Mouse (Mus musculus): Measurements from ENCODE around the gene Cacna1d. TPM values are rescaled to one million over a fixed set of nuclear protein-coding genes. Genes with fewer than 3 reads are reported as not detected.

Cacna1d gene
- polyA plus RNA-seq, 1 experiment from 2014 or later: 1.2 TPM

DNA sequence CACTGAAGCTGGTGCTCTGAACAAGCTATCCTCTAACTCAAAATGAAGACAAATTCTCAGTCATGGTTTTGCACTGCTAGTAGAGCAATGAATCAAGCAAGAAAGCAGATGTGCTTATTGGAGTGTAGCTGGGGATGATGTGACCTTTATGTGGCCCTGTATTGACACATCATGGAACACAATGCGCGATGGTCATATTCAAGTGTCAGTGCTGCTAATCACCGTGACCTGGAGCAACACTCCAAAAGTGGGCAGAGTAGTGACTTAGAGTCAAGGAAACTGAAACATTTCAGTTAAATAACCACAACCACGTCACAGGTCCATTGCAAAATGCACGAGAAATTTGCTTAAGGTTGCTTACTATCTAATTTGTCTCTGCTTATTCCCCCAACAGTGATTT, 75.4 kb downstream of the Cacna1d start:
- H3K27me3 ChIP-seq (ENCODE audit: insufficient read depth, poor library complexity, severe bottlenecking): no peaks in the 10 kb centered on the region
- H3K9me3 ChIP-seq: no peaks in the 10 kb centered on the region
- 88% methylated on average over 5 of the region's 5 CpGs for whole genome bisulfite sequencing
- no peak overlapping the region for H3K27ac ChIP-seq
- H3K36me3 ChIP-seq: no peaks in the 10 kb centered on the region
- no peak for DNase-seq (ENCODE audit: low spot score)
- H3K4me3 ChIP-seq: no peak overlapping the region
- no peaks in the 10 kb centered on the region for H3K4me1 ChIP-seq (replicated peaks)

DNA sequence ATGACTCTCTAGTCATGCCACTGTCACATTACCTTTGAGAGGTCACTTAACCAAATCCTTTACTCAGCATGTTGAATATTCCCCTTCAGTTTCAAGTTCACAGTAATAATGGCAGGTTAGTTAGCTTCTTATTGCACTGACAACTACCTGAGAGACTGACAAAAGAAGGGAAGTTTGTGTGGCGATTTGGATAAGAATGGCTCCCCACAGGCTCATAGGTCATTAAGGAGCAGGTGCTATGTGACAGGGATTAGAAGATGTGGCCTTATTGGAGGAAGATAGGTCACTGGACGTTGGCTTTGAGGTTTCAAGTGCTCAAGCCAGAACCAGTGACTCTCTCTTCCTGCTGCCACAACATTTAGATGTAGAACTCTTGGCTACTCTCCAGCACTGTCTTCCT, 77.1 kb downstream of the Cacna1d start:
- no peaks in the 10 kb centered on the region for H3K36me3 ChIP-seq
- no peak overlapping the region for H3K4me3 ChIP-seq
- H3K9me3 ChIP-seq: no peaks in the 10 kb centered on the region
- DNase-seq (ENCODE audit: low spot score): no peak
- H3K4me1 ChIP-seq (replicated peaks): no peaks in the 10 kb centered on the region
- H3K27ac ChIP-seq: no peak overlapping the region
- H3K27me3 ChIP-seq (ENCODE audit: insufficient read depth, poor library complexity, severe bottlenecking): no peaks in the 10 kb centered on the region
- 69% methylated on average over 2 of the region's 2 CpGs for WGBS

DNA sequence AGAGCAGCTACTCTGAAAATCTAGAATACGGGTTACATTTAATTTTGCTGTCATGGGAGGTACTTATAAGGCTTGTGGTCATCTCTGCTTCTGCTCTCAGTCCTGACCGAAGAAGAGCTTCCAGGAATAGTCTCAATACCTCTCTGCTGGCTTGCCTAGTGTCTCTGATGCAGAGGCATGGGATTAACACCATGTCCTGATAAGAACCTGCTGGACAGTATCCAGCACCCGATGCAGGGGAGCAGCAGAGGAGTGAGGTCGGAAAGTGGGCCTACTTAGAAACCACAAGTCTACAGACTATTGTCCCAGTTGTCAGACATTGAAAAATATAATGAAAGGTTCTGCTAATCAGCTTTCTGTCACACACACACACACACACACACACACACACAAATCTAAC, 81.9 kb downstream of the Cacna1d start:
- no peak for DNase-seq (ENCODE audit: low spot score)
- H3K36me3 ChIP-seq: no peaks in the 10 kb centered on the region
- H3K9me3 ChIP-seq: no peaks in the 10 kb centered on the region
- H3K4me3 ChIP-seq: no peak overlapping the region
- no peaks in the 10 kb centered on the region for H3K27me3 ChIP-seq (ENCODE audit: insufficient read depth, poor library complexity, severe bottlenecking)
- WGBS: 90% methylated on average over 4 of the region's 4 CpGs
- no peak overlapping the region for H3K27ac ChIP-seq
- H3K4me1 ChIP-seq (replicated peaks): no peaks in the 10 kb centered on the region

DNA sequence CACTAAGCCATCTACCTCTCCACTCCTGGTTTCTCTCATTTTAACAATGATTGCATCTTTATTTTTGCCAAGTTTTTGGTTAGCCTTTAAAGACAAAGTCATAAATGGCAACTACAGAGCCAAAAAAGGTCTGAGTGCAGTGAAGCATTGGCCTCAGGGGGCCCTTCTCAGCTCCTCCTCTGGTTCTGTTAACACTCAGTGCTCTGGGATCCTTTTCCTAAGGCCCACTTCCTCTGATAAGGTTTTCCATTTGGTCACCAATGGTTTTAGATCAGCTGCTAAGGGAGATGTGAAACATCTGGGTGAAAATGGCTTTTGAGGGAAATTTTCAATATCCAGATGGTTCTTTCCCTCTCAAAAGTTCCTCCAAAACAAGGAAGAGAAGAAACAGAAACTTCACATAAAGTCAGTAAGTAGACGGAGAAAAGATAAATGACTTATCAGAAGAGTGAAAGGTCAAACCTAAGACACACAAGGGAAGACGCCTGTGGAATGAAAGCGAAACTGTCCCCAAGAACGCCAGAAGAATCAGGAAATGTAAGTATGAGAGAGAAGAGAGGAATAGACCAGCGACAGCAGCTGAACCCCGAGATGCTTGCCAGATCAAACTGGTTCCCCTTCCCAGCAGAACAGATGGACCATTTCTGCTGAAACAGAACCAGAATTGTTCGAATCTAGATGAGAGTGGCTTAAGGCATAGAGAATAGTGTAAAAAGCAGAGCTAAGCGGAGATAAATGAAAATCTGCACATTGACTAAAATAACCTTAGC, 85.6 kb downstream of the Cacna1d start:
- H3K4me1 ChIP-seq (replicated peaks): no peaks in the 10 kb centered on the region
- no peaks in the 10 kb centered on the region for H3K9me3 ChIP-seq
- H3K4me3 ChIP-seq: no peak overlapping the region
- H3K27ac ChIP-seq: no peak overlapping the region
- no peaks in the 10 kb centered on the region for H3K27me3 ChIP-seq (ENCODE audit: insufficient read depth, poor library complexity, severe bottlenecking)
- no peaks in the 10 kb centered on the region for H3K36me3 ChIP-seq
- DNase-seq (ENCODE audit: low spot score): no peak
- WGBS: 86% methylated on average over 8 of the region's 8 CpGs

DNA sequence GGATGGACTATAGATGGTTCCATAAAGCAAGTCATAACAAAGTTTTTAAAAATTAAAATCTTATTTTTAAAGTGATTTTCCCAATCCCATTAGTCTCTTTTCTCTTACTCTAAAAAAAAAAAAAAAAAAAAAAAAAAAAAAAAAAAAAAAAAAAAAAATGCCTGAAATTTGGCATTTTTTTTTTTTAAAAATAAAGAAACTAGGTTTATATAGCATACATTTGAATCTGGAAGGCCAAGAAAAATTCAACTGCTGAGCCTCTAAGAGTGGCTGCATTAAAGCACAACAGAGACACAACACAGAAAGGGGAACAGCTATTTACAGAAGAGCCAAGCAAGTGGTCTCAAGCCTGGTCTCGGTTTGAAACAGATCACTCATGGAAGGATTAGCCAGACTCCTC, 112.9 kb downstream of the Cacna1d start:
- 88% methylated on average over 1 of the region's 1 CpGs for WGBS
- H3K36me3 ChIP-seq: no peaks in the 10 kb centered on the region
- no peak overlapping the region for H3K4me3 ChIP-seq

DNA sequence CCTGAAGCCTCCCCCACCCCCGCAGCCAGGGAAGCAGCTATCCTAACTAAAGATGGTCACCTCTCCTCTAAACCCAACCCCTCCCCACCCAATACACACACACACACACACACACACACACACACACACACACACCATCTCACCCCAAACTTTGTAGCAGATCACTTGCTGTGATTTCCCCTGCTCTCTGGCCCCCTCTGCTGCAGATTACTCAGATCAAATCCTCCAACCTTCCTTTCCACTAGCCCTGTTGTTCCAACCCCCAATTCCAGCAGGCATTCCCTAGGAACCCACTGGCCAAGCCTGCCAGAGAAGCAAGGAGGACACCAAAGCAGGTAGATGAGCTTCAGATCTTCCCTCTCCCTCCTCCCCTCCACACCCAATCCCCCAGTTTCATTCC, 118.4 kb downstream of the Cacna1d start:
- Histone ChIP-seq H3K4me3 (no peak overlapping the region), H3K36me3 (no peaks in the 10 kb centered on the region), H3K27me3 (ENCODE audit: insufficient read depth, poor library complexity, severe bottlenecking) (no peaks in the 10 kb centered on the region), H3K4me1 (replicated peaks) (no peaks in the 10 kb centered on the region), H3K27ac (no peak overlapping the region), H3K9me3 (no peaks in the 10 kb centered on the region)
- WGBS: 0% methylated on average over 1 of the region's 1 CpGs
- no peak for DNase-seq (ENCODE audit: low spot score)

More for the DNA sequence above, 112.9 kb downstream of the Cacna1d start:
- no peaks in the 10 kb centered on the region for H3K9me3 ChIP-seq
- DNase-seq (ENCODE audit: low spot score): no peak
- no peak overlapping the region for H3K27ac ChIP-seq
- H3K27me3 ChIP-seq (ENCODE audit: insufficient read depth, poor library complexity, severe bottlenecking): no peaks in the 10 kb centered on the region
- H3K4me1 ChIP-seq (replicated peaks): no peaks in the 10 kb centered on the region

DNA sequence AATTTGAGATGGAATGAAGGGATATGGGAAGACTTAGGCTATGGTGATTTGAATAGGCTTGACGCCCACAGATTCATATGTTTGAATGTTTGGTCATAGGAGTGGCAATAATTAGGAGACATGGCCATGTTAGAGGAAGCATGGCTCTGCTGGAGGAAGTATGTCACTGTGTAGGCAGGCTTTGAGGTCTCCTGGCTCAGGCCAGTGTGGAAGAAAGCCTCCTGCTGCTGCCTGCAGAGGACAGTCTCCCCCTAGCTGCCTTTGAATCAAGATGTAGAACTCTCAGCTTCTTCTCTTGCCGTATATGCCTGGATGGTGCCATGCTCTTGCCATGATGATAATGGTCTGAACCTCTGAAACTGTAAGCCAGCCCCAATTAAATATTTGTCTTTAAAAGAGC, 120.2 kb downstream of the Cacna1d start:
- H3K4me1 ChIP-seq (replicated peaks): no peaks in the 10 kb centered on the region
- no peaks in the 10 kb centered on the region for H3K36me3 ChIP-seq
- H3K4me3 ChIP-seq: no peak overlapping the region
- 84% methylated on average over 2 of the region's 2 CpGs for WGBS
- no peaks in the 10 kb centered on the region for H3K27me3 ChIP-seq (ENCODE audit: insufficient read depth, poor library complexity, severe bottlenecking)
- no peaks in the 10 kb centered on the region for H3K9me3 ChIP-seq
- no peak overlapping the region for H3K27ac ChIP-seq
- DNase-seq (ENCODE audit: low spot score): no peak

DNA sequence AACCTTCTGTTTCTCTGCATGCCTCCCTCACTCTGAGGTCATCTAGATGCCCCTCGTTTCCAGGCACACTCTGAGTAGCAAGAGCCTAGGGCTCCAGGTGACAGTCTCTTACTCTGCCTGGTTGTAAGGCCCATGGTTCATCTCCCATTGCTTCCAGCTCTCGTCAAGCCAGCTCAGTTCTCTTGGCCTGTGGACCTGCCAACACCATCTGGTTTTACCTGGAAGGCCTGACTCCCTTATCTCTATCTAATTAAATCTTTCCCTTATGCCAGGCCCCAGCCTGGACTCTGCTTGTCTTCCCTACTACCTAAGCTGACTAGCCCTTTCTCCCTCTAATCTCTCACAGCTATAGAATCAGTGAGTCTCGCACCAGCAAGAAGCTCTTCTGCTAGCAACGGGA, 124.2 kb downstream of the Cacna1d start:
- Histone ChIP-seq H3K9me3 (no peaks in the 10 kb centered on the region), H3K4me1 (replicated peaks) (no peaks in the 10 kb centered on the region), H3K36me3 (no peaks in the 10 kb centered on the region), H3K4me3 (no peak overlapping the region), H3K27ac (no peak overlapping the region), H3K27me3 (ENCODE audit: insufficient read depth, poor library complexity, severe bottlenecking) (no peaks in the 10 kb centered on the region)
- no peak for DNase-seq (ENCODE audit: low spot score)
- 74% methylated on average over 4 of the region's 4 CpGs for WGBS

DNA sequence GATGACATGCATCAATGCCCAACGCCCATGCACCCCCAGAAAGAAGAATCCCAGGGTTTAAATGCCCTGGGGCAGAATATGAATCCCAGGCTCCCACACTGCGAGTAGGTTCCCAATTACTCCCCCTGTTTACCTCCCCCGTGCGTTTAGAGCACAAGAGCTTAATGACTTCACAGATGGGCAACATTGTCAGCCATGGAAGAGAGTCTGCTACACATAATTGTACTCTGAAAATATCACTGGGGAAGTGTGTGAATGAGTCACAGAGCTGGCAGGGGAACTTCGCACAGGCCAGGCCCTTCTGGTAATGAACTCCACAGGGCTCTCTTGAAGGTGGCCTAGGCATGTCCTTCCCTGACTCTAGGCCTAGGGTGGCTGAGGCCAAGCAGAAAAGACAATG, 125.4 kb downstream of the Cacna1d start:
- Histone ChIP-seq H3K4me1 (replicated peaks) (no peaks in the 10 kb centered on the region), H3K36me3 (no peaks in the 10 kb centered on the region), H3K9me3 (no peaks in the 10 kb centered on the region), H3K4me3 (no peak overlapping the region), H3K27ac (no peak overlapping the region), H3K27me3 (ENCODE audit: insufficient read depth, poor library complexity, severe bottlenecking) (no peaks in the 10 kb centered on the region)
- 80% methylated on average over 5 of the region's 5 CpGs for WGBS
- no peak for DNase-seq (ENCODE audit: low spot score)

DNA sequence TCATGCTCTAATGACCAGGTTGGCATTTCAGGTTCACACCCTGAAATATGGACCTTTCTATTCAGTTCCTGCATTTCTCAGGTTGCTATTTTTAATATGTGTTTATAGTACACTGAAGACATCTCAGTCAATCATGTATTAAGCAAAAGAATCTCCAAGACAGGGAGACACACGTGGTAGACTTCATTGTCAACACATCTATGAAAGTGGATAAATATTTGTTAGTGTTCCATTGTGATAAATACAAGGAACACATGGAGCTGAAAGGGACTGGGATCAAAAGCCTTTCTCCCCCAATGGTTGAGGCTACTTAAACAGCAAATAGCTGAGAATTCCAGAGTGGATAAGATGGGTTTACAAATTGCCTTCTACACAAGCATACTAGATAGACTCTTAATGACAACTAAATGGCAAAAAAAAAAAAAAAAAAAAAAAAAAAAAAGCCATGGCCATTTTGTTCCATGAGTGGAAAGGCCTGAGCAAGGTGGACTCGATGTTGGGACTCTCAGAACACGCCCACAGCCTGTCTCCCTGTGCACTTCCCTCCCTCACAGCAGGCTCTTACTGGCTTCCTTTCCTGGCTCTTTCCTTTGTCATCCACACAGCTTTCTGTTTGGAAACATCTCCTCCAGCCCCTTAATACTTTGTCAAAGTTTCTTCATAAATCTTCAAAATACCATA, 127.6 kb downstream of the Cacna1d start:
- DNase-seq (ENCODE audit: low spot score): no peak
- Histone ChIP-seq H3K4me3 (no peak overlapping the region), H3K9me3 (no peaks in the 10 kb centered on the region), H3K36me3 (no peaks in the 10 kb centered on the region), H3K27me3 (ENCODE audit: insufficient read depth, poor library complexity, severe bottlenecking) (no peaks in the 10 kb centered on the region), H3K27ac (no peak overlapping the region), H3K4me1 (replicated peaks) (no peaks in the 10 kb centered on the region)
- 71% methylated on average over 3 of the region's 3 CpGs for WGBS

DNA sequence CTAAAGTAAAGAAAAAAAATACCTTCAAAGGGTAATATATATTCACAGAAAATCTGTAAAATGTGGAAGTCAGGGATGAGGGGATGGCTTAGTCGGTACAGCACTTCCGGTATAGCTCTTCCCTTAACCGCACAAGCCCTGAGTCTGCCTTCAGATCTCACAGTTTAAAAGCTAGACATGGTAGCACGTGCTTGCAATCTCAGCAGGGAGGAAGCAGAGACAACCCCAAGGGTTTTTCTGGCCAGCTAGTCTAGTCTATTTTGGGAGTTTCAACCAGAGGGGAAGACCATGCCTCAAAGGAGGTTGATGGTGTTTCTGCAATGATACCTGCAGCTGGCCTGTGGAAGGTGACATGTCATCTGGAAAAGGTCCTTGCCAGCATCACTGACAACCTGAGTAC, 128.9 kb downstream of the Cacna1d start:
- Histone ChIP-seq H3K4me1 (replicated peaks) (no peaks in the 10 kb centered on the region), H3K4me3 (no peak overlapping the region), H3K27me3 (ENCODE audit: insufficient read depth, poor library complexity, severe bottlenecking) (no peaks in the 10 kb centered on the region), H3K36me3 (no peaks in the 10 kb centered on the region), H3K27ac (no peak overlapping the region), H3K9me3 (no peaks in the 10 kb centered on the region)
- no peak for DNase-seq (ENCODE audit: low spot score)
- WGBS: 85% methylated on average over 4 of the region's 4 CpGs

DNA sequence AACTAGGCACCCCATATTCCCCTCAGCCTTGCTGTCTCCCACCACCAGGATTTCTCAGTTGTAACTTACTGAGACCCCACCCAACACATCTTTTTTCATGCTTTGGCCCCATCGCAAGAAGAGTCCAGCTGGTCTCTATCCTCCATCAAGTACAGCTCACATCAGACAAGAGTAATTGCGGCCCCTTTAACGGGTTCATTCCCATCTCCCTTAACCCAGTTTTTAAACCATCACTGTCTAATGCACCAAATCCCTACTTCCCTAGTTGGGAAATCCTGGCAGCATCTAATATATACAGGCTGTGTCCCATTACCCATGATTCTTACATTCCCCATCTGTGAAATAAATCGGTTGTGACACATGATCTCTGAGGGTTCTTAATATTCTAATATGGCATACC, 130.8 kb downstream of the Cacna1d start:
- Histone ChIP-seq H3K4me1 (replicated peaks) (no peaks in the 10 kb centered on the region), H3K9me3 (no peaks in the 10 kb centered on the region), H3K36me3 (no peaks in the 10 kb centered on the region), H3K27ac (no peak overlapping the region), H3K4me3 (no peak overlapping the region), H3K27me3 (ENCODE audit: insufficient read depth, poor library complexity, severe bottlenecking) (peaks cover 4% of the 10 kb centered on the region)
- no peak for DNase-seq (ENCODE audit: low spot score)
- 85% methylated on average over 4 of the region's 4 CpGs for WGBS

DNA sequence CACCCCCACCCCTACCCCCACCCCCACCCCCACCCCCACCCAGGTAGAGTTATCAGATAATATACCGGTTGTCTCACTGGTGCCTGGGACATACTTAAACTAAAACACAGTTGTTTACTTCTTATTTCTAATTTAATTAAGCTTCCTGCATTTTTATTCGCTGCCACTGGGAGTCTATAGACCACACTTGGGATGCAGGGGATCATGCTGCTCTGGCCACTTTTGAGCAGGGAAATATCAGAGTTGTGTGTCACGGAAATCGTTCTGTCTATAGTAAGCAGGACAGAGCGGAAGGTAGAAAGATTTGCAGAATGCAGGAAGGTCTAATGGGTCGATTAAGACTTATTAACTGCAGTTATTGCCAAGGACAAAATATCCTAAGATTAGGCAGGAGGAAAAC, 131.3 kb downstream of the Cacna1d start:
- H3K36me3 ChIP-seq: no peaks in the 10 kb centered on the region
- H3K9me3 ChIP-seq: no peaks in the 10 kb centered on the region
- no peak for DNase-seq (ENCODE audit: low spot score)
- H3K27ac ChIP-seq: no peak overlapping the region
- no peak overlapping the region for H3K4me3 ChIP-seq
- no peaks in the 10 kb centered on the region for H3K4me1 ChIP-seq (replicated peaks)
- 84% methylated on average over 6 of the region's 6 CpGs for WGBS
- peaks cover 9% of the 10 kb centered on the region for H3K27me3 ChIP-seq (ENCODE audit: insufficient read depth, poor library complexity, severe bottlenecking)
